Mouse (Mus musculus) small intestine, adult 2 months (tissue): ENCODE measurements around the gene Hcn1. TPM values are rescaled to one million over a fixed set of nuclear protein-coding genes. Genes with fewer than 3 reads are reported as not detected.

Experiments
- H3K27ac ChIP-seq: fragments of 200-500 bp; 2 replicates; pipeline ENCODE4 v1.5.1; 2012; ENCODE audit warnings: low read depth, low read length, control low read depth, inconsistent platforms; ENCODE audit not compliant: insufficient read depth
- H3K27me3 ChIP-seq: fragments of 200-500 bp; 2 replicates; pipeline ENCODE4 v1.6.1; 2012; ENCODE audit warnings: mild to moderate bottlenecking, moderate library complexity, low read length, inconsistent platforms; ENCODE audit not compliant: control insufficient read depth, insufficient read depth
- H3K36me3 ChIP-seq: fragments of 200-500 bp; 2 replicates; pipeline ENCODE4 v1.6.1; 2012; ENCODE audit warnings: mild to moderate bottlenecking, low read length, control low read depth, inconsistent platforms; ENCODE audit not compliant: control insufficient read depth, insufficient read depth
- H3K4me1 ChIP-seq: fragments of 200-500 bp; 2 replicates; pipeline ENCODE4 v1.6.1; 2012; ENCODE audit warnings: low read length, inconsistent platforms, mixed read lengths; ENCODE audit not compliant: control insufficient read depth, insufficient read depth, insufficient read length
- H3K4me3 ChIP-seq: fragments of 200-500 bp; 2 replicates; pipeline ENCODE4 v1.5.1; 2012; ENCODE audit warnings: low read depth, mild to moderate bottlenecking, control low read depth, inconsistent platforms, low read length, moderate library complexity
- CTCF ChIP-seq: fragments of 200-500 bp; IDR thresholded peaks from 2 replicates; pipeline ENCODE4 v1.5.1; 2012; ENCODE audit warnings: low read depth, mild to moderate bottlenecking, control low read depth, inconsistent platforms, low read length, moderate library complexity, mixed read lengths; ENCODE audit not compliant: insufficient replicate concordance, insufficient read length; ENCODE audit errors: extremely low read depth
- POLR2A ChIP-seq: fragments of 200-500 bp; IDR thresholded peaks from 2 replicates; pipeline ENCODE4 v1.6.1; 2012; ENCODE audit warnings: low read depth, mild to moderate bottlenecking, control low read depth, inconsistent platforms, low read length, moderate library complexity
- WGBS: fragments of 180-500 bp; shearing (Covaris S2); methylation state at CpG from one replicate; pipeline ENCODE4 v1.1.7; 2018; 5-methylcytosine and 5-hydroxymethylcytosine counted together
- polyA plus RNA-seq: library from polyadenylated mRNA; depleted of rRNA; stranded (reverse); fragments of >200 nt; gene quantifications from 2 replicates; pipeline ENCODE4 v1.2.3, GENCODE M21; 2012

Gene Hcn1
- polyA plus RNA-seq, 1 experiment, result 0.16 TPM

DNA sequence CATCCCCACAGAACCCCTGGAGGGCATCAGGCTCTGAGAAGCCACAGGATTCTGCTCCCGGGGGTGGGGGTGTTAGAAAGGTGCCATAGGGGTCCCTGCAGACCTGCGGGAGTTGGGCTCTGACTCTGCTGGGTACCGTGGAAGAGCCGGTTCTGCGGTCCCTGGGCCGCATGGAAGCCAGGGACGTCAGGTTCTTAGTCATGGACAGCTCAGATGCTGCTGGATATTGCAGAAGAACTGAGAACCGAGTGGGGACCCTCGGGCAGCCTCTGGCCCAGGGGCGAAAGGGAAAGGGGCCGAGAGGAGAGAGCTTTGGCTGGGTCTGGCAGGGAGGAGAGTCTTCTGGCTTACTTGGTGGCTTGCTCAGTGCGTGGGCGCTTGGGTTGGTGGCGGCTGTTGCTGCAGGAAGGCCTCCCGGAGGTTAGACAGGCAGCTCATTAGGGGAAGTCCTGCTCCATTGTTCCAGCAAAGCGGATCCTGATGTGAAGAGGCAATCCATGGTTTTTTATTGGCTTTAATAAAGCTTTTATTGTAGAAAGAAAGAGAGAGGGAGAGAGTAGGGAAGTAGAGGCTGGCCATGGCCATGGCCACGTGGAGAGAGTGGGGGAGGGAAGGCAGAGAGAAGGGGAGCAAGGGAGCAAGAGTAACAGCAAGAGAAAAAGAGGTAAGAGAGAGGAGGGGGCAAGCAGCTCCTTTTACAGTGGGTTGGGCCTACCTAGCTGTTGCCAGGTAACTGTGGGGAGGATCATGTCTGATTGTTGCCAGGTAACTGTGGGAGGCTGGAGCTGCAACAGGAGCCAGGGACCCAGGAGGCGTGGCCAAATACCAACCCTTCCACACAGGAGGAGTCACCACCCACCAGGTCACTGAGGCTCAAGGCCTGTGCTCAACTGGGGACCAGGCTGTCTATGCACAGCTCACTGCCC is 356.6 kb downstream of the Hcn1 start:
- 19% methylated on average over 18 of the region's 18 CpGs for WGBS
- Histone ChIP-seq H3K27ac (no peak overlapping the region), H3K4me1 (no peaks in the 10 kb centered on the region), H3K4me3 (no peak overlapping the region), H3K36me3 (no peaks in the 10 kb centered on the region), H3K27me3 (no peaks in the 10 kb centered on the region)
- no peak for TF ChIP-seq CTCF
- no peak for TF ChIP-seq POLR2A

DNA sequence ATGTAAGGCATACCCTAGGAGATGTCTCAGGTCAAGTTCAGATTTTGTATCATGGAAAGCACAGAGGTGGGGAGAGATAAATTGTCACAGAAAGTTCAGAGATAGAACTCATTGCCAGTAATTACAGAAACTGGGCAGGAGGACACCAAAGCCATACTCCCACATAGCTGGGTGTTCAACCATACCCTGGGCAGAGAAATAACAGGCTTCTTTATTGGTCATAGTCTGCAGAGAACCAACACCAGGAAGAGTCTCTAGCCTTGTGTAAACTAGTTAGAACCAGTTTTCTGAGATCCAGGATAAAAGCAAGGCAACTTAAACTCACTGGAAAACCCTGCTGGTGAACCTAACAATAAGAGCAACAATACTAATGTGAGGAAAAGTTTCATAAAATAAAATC is 362.5 kb downstream of the Hcn1 start:
- TF ChIP-seq POLR2A, result no peak
- TF ChIP-seq CTCF, result no peak
- H3K4me1 ChIP-seq, result no peaks in the 10 kb centered on the region
- no peak overlapping the region for H3K4me3 ChIP-seq
- H3K36me3 ChIP-seq, result no peaks in the 10 kb centered on the region
- no peaks in the 10 kb centered on the region for H3K27me3 ChIP-seq
- H3K27ac ChIP-seq, result no peak overlapping the region

DNA sequence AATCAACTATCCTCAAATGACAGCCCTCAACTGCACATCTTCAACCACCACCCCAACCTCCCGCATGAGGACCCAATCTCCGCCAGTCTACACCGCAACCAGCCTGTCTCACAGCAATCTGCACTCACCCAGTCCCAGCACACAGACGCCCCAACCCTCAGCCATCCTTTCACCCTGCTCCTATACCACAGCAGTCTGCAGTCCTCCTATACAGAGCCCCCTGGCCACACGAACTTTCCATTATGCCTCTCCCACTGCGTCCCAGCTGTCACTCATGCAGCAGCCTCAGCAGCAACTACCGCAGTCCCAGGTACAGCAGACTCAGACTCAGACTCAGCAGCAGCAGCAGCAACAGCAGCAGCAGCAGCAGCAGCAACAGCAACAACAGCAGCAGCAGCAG is 373.3 kb downstream of the Hcn1 start:
- Histone ChIP-seq H3K36me3 (no peaks in the 10 kb centered on the region), H3K27ac (no peak overlapping the region), H3K4me1 (no peaks in the 10 kb centered on the region), H3K4me3 (no peak overlapping the region), H3K27me3 (no peaks in the 10 kb centered on the region)
- 77% methylated on average over 7 of the region's 7 CpGs for WGBS
- TF ChIP-seq CTCF, result no peak
- no peak for TF ChIP-seq POLR2A

DNA sequence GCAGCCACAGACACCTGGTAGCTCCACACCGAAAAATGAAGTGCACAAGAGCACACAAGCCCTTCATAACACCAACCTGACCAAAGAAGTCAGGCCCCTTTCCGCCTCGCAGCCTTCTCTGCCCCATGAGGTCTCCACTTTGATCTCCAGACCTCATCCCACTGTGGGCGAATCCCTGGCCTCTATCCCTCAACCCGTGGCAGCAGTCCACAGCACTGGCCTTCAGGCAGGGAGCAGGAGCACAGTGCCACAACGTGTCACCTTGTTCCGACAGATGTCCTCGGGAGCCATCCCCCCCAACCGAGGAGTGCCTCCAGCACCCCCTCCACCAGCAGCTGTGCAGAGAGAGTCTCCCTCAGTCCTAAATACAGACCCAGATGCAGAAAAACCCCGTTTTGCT is 373.7 kb downstream of the Hcn1 start:
- H3K4me1 ChIP-seq, result no peaks in the 10 kb centered on the region
- no peak overlapping the region for H3K27ac ChIP-seq
- TF ChIP-seq POLR2A (no peak), CTCF (no peak)
- no peaks in the 10 kb centered on the region for H3K27me3 ChIP-seq
- WGBS, result 69% methylated on average over 10 of the region's 10 CpGs
- no peaks in the 10 kb centered on the region for H3K36me3 ChIP-seq
- H3K4me3 ChIP-seq, result no peak overlapping the region

DNA sequence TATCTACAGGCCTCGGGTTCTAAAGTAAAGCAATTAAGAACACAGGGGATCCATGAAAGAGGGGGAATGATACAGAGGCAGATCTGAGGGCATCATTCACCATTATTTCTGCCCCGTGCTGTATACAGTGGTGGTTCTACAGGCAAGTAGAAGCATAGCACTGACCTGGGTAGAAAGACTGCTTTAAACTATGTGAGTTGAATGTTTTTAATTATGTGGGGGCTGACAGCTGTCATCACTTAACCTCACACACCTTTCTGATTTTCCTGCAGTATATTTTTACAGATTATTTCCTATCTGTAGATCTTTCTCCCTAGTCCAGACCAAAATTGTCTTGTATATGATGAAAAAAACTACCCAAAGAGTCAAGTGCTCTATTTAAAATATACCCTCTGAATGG is 382.2 kb downstream of the Hcn1 start:
- H3K4me1 ChIP-seq, result no peaks in the 10 kb centered on the region
- H3K4me3 ChIP-seq, result no peak overlapping the region
- no peaks in the 10 kb centered on the region for H3K27me3 ChIP-seq
- H3K36me3 ChIP-seq, result no peaks in the 10 kb centered on the region
- no peak for TF ChIP-seq CTCF
- TF ChIP-seq POLR2A, result no peak
- H3K27ac ChIP-seq, result no peak overlapping the region
- WGBS, result 59% methylated on average over 2 of the region's 2 CpGs

DNA sequence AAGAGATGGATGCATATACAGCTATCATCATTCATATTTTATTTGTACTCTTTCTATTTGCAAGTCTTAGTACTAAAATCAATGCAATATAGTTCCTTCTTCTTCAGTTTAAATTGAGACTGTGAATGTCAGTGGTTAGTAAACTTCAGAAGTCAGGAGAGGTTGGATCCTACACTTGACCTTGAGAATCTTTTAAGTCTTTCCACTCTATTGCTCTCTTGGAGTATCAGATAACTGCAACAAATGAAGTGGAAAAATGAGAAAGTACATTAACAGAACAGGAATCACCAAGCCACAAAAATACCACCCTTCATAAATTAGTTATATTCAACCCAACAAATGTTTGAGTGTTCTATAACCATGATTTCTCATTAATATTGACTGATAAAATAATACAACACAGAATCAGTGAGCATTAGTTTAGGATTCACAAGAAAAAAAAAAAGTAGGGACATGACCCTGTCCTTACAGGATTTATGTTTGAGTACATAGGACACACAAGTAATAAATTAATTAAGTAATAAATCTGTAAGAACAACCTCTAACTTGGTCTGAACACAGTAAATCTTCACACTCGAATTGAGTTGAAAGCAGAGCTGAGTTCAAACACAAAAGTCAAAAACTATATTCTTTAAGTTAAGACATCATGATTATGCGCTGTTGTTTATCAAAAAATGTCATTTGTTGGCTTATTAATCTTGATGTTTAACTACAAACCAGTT is 397.8 kb downstream of the Hcn1 start:
- no peaks in the 10 kb centered on the region for H3K27me3 ChIP-seq
- no peak overlapping the region for H3K27ac ChIP-seq
- H3K4me1 ChIP-seq, result no peaks in the 10 kb centered on the region
- H3K4me3 ChIP-seq, result no peak overlapping the region
- no peaks in the 10 kb centered on the region for H3K36me3 ChIP-seq
- TF ChIP-seq POLR2A (no peak), CTCF (no peak)
- 43% methylated on average over 2 of the region's 2 CpGs for WGBS

DNA sequence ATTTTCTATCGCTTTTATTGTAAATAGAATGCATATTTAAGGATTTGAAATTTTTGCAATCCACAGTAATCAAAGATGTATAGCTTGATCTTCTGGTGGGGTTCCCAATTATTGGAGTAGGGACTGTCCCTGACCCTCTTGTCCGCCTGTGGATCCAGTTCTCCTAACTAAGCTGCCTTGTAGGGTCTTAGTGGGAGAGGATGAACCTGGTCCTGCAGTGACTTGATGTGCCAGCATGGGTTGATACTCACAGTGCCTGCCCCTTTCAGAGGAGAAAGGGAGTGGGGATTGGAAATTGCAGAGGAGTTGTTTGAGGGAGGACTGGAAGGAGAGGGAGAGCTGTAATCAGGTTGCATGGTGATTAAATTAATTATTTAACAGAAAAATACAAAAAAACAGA is 398.4 kb downstream of the Hcn1 start:
- H3K27me3 ChIP-seq, result no peaks in the 10 kb centered on the region
- no peak for TF ChIP-seq CTCF
- TF ChIP-seq POLR2A, result no peak
- H3K27ac ChIP-seq, result no peak overlapping the region
- 83% methylated on average over 2 of the region's 2 CpGs for WGBS
- H3K36me3 ChIP-seq, result no peaks in the 10 kb centered on the region
- H3K4me1 ChIP-seq, result no peaks in the 10 kb centered on the region
- no peak overlapping the region for H3K4me3 ChIP-seq
